Mouse (Mus musculus) T-helper 1 cell (primary cell): ENCODE data around the gene Arpc5l.

Experiments
- in situ Hi-C: fragments of 300-600 bp; cut with MboI, MseI; formaldehyde crosslinking; loops from one replicate; pipeline ENCODE4 v1.15.1; 2025; ENCODE audit warnings: high pct_unique_total_duplicates

Gene Arpc5l

DNA sequence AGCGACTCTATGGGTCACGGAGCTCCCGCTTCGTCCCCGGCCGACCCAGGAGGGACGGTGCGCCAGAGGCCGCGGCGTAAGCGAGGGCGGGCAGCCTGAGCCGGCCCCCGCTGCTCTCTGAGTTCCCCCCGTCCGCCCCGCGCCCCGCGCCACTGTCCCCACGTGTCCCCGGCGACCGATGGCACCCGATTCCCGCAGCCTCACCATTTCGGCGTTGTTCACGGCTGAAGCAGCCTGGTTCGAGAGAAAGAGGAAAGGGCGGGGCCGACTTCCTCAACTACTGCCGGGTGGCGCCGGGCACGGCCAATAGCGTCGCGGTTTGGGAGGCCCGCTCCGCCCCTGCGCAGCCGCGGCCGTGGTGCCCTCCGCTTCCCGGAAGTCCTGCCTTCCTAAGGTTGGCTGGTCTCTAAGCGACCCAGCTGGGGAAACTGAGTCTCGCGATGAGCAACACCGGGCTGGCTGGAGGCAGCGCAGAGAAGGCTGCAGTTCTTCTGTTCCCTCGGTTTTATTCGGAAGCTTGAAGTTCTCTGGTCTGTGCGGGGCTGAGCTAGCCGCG lies at the start of gene Arpc5l:
Gene Arpc5l, plus strand, starts transcription at position 469 of the 556 bp plus-strand sequence.
- in situ Hi-C loops, result no loop called here

DNA sequence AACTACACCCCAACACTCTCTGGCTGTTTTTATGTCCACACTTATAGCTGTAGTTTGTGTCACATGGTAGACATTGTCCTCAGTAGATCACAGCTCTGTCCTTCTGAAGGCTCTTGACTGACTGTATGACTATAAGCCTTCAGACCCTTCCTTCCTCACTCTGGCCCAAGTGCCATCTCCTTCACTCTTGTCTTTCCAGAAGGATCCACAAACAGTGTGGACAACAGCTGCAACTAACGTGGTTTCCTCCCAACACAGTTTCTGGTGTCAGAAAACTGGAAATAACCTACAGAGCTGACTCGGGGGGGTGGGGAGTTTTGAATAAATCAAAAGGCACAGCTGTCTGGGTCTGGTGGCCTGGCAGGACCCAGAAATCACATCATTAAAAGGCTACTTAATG lies 49.1 kb upstream of the Arpc5l start:
- in situ Hi-C loops, result no loop called here

DNA sequence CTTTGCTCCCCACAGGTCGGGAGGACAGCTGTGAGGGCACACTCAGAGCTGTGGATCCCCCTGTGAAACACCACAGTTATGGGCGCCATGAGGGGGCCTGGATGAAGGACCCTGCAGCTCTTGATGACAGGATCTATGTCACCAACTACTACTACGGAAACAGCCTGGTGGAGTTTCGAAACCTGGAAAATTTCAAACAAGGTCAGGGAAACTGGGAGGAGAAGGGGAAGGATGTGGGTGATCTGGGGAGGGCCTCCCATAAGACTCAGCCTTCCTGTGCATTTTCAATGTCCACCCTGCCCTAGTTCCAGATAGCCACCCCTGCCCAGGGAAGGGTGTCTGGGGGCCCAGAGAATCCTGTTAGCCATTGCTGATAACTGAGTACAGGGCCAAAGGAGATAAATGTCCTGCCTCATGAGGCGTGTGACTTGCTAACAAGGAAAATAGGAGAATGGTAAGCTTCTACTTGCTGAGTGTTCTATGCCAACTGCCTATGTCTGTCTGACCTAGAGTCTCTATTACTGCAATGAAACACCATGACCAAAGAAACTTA lies 47.4 kb upstream of the Arpc5l start:
- in situ Hi-C loops, result no loop called here

DNA sequence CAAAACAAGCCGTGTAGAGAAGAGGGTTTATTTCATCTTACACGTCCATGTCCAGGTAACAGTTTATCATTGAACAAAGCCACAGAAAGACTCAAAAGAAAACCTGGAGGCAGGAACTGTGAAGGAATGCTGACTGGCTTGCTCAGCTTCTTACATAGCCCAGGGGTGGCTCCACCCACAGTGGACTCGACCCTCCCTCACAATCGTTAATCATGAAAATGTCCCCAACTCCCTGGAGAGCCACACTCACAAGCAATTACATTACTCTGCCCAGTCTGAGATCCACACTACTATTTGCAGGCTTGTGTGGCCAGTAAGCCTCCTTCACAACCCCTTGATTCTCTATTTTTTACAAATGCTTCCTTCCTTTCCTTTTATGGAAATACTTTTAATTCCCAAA lies 41.0 kb upstream of the Arpc5l start:
- in situ Hi-C loops, result no loop called here

DNA sequence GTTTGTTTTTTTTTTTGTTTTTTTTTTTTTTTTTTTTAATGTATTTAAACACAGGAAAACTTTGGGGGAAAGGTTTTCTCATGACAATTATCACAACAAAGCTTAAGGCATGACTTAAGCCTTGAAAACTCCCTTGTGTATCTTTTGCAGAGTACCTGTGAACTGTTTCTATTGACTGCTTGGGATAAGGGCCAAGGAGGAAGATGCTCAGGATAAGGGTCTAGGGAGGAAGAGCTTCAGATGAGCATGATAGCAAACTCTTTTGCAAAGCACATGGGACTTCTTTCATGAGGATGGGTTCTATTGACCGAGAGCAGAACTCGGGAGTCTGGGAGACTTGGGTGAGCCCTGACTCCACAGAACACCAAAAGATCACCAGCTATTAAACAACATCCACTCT lies 35.5 kb upstream of the Arpc5l start:
- in situ Hi-C loops, result no loop called here

DNA sequence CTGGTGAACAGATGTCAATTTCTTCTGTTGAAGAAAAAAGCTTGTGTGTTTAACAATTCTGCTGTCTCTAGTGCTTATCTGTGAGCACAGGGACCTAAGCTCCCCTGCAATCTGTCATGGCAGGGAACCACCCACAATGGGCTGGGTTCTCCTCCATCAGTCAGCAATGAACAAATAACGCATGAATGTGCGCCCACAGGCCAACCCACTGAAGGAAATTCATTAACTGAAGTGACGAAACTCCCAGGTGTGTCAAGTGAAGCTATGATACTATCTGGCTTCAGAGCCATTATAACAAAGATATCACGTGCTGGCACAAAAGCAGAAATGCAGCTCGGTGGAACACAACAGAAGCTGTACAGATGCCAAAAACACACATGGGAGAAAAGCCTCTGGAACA lies 35.1 kb upstream of the Arpc5l start:
- in situ Hi-C loops, result no loop called here

DNA sequence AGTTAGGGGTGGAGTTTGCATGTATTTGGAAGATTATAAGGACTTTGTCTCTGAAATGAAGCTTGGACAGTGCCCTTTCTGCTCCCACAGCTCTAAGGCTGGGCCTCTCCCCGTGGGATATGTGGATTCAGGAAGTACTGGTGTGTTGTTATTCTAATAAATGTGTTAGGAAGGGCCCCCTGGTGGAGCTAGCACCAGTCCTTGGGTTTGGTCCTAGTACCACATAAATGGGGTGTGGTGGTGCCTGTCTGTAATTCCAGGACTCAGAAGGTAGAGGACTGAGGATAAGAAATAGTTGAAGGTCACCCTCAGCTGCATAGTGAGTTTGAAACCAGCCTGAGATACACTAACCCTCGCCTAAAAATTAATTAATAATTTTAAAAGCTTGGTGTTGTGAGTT lies 31.9 kb upstream of the Arpc5l start:
- in situ Hi-C loops, result no loop called here

DNA sequence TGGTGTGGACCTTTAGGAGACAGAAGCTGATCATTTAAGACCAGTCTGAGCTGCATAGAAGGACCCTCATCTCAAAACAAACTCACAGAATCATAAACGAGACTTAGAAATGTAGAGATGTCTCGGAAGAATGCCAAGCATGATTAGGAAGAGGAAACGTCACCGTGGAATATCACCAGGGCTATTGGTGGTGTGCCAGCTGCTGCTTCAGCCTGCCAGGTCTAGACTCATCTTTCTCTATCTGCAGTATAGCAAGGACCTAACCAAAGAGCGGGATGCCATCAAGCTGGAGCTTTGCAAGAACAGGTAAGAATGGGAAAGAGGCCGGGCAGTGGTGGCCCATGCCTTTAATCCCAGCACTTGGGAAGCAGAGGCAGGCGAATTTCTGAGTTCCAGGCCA lies 31.4 kb upstream of the Arpc5l start:
- in situ Hi-C loops, result no loop called here

DNA sequence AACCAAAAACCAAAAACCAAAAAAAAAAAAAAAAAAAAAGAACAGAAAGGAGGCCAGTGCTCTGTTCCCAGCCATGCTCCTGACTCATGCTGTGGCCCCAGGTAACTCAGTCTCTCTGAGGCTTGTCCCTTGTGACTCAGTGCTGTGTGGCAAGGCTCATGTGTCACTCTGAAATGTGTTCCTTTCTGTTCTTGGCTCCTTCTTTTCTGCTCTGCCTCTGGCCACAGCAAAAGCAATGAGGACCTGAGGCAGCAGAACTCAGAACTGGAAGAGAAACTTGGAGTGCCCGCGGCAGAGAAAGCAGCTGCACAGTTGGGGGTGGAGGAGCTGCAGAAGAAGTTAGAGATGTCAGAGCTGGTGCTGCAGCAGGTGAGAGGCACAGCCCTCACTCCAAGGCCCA lies 31.0 kb upstream of the Arpc5l start:
- in situ Hi-C loops, result no loop called here

DNA sequence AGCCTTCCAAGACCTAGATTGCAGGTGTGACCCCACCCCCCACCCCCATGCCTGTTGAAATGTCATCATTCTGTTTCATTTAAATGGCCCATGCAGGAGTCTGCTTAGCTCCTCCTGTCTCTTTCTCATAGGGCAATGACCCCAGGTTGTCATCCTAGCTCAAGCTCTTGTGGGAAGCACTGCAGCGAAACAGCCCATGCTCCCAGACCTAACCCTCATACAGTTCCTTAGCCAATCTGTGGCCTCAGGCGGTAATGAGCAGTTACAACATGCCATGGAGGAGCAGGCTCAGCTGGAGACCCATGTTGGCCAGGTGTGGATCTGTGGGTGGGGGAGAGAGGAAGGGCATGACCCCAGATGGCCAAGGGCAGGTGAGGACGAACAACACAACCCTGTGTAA lies 30.0 kb upstream of the Arpc5l start:
- in situ Hi-C loops, result no loop called here

GRCm38 (mm10) chr2:38975941-38976805 lies 29.0 kb upstream of the Arpc5l start:
- in situ Hi-C loops, result no loop called here

GRCm38 (mm10) chr2:38977837-38978236 lies 27.3 kb upstream of the Arpc5l start:
- in situ Hi-C loops, result no loop called here

- in situ Hi-C loops, result no loop called here
Measured at GRCm38 (mm10) chr2:38983456-38983855, 21.7 kb upstream of the Arpc5l start.

- in situ Hi-C loops, result no loop called here
Measured at GRCm38 (mm10) chr2:38986580-38986979, 18.6 kb upstream of the Arpc5l start.

DNA sequence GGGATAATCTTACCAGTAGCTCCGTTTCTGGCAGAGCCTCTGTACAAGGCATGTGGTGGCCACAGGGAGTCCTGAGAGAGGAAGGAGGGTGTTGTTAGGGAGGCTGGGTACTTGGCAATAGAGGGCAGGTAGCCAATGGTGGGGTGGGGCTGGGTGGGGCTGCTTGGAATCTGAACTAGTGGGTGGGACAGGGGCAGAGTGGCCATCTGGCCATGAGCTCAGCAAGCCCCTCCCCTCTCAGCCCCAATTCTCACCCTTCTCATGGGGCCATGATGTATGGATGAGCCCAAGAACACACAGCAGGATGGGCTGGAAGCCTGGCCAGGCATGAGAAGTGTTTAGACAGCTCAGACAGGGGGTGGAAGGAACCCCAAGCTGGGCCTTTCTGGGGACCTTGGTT lies 17.8 kb upstream of the Arpc5l start:
- in situ Hi-C loops, result no loop called here

- in situ Hi-C loops, result no loop called here
Measured at GRCm38 (mm10) chr2:38987803-38988510, 17.2 kb upstream of the Arpc5l start.

GRCm38 (mm10) chr2:38988929-38989328 lies 16.2 kb upstream of the Arpc5l start:
- in situ Hi-C loops, result no loop called here

- in situ Hi-C loops, result no loop called here
Measured at GRCm38 (mm10) chr2:38992004-38992403, 13.1 kb upstream of the Arpc5l start.

DNA sequence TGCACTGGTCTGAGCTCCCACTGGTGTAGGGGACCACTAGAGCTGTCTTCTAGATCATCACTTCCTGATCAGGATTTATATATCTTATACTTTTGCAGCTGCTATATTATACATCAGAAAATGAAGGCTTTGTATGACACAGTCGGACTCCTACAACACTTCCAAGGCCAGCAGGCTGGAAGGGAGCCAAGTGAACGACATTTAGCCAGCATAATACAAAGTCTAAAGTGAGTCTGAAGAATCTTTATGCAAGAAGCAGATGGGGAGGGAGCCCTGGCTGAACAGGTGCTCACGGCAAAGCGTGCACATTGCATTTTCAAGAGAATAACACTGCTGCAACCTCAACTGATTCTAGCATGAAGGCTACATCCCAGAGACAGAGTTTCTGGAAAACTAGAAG lies 12.7 kb upstream of the Arpc5l start:
- in situ Hi-C loops, result no loop called here

- in situ Hi-C loops, result loop anchor here (5.0 kb wide), 1 partner anchor 65 kb away; the partner anchor contains the start of gene Olfml2a
Measured at GRCm38 (mm10) chr2:38997386-38998374, 7.5 kb upstream of the Arpc5l start, which contains the start of gene Wdr38. TSS of gene Wdr38 (plus strand) at chr2:38997476.

DNA sequence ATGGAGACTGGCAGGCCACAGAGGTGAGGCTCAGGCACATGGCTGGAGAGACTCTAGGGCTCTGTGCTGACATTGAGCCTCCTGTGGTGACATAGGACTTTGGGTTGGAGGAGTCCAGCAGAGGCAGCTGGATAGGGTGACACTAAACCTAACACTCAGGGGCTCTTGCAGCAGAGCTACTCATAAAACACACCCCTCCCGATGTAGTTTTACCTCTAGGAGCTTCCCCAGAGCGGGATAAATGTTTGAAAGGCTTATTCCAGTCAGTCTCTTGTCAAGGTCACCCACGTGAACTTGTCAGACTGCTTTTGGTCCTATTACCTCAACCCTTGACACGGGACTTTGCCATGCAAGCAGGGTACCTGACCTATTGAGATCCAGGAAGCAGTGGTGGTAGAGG lies 5.8 kb upstream of the Arpc5l start:
- in situ Hi-C loops, result loop anchor here (5.0 kb wide), 1 partner anchor 67 kb away; the partner anchor contains the start of gene Olfml2a
